Mouse (Mus musculus): ENCODE data around the gene Gm10337. TPM values are rescaled to one million over a fixed set of nuclear protein-coding genes. Genes with fewer than 3 reads are reported as not detected.

Gm10337 gene
- total RNA-seq, 2 experiments from 2014 or later: not detected

- no peak for DNase-seq
These were observed 3.0 kb upstream of the Gm10337 start for GRCm38 (mm10) chr15:102500479-102500878.

- no peak for DNase-seq
These were observed 2.3 kb upstream of the Gm10337 start for GRCm38 (mm10) chr15:102501084-102501814.

GRCm38 (mm10) chr15:102502254-102502840, 1.2 kb upstream of the Gm10337 start:
- DNase-seq: no peak

GRCm38 (mm10) chr15:102503924-102504782, 631 bp downstream of the Gm10337 start:
- no peak for DNase-seq

GRCm38 (mm10) chr15:102505073-102505769, 1.7 kb downstream of the Gm10337 start:
- no peak for DNase-seq

- DNase-seq: no peak
These were observed 2.4 kb downstream of the Gm10337 start for GRCm38 (mm10) chr15:102505770-102506463.

GRCm38 (mm10) chr15:102506464-102506830, 2.9 kb downstream of the Gm10337 start:
- no peak for DNase-seq

GRCm38 (mm10) chr15:102506864-102507263, 3.3 kb downstream of the Gm10337 start:
- DNase-seq: no peak

GRCm38 (mm10) chr15:102507561-102507960, 4.0 kb downstream of the Gm10337 start:
- DNase-seq: no peak

GRCm38 (mm10) chr15:102508336-102508735, 4.8 kb downstream of the Gm10337 start:
- no peak for DNase-seq

- no peak for DNase-seq
These were observed 6.6 kb downstream of the Gm10337 start for GRCm38 (mm10) chr15:102510110-102510509.

- peak; percentile 84 to 86 for DNase-seq
These were observed 7.2 kb downstream of the Gm10337 start for GRCm38 (mm10) chr15:102510590-102511284.

GRCm38 (mm10) chr15:102511285-102511833, 7.8 kb downstream of the Gm10337 start:
- no peak for DNase-seq

- no peak for DNase-seq
These were observed 8.5 kb downstream of the Gm10337 start for GRCm38 (mm10) chr15:102512010-102512409.

GRCm38 (mm10) chr15:102512471-102512870, 8.9 kb downstream of the Gm10337 start:
- DNase-seq: no peak

GRCm38 (mm10) chr15:102513004-102513403, 9.5 kb downstream of the Gm10337 start:
- no peak for DNase-seq

GRCm38 (mm10) chr15:102515261-102515660, 11.7 kb downstream of the Gm10337 start:
- DNase-seq: no peak

- no peak for DNase-seq
These were observed 12.3 kb downstream of the Gm10337 start for GRCm38 (mm10) chr15:102515791-102516190.

GRCm38 (mm10) chr15:102516293-102516692, 12.8 kb downstream of the Gm10337 start:
- peak in 1 of 2 experiments; percentile 48 for DNase-seq

- peak; percentile 81 to 85 for DNase-seq
These were observed 13.3 kb downstream of the Gm10337 start, which contains the start of gene Map3k12 for GRCm38 (mm10) chr15:102516728-102517404. Gene Map3k12 (minus strand): TSS chr15:102517064.

All from layer of hippocampus, postnatal 36 days (tissue).